Mouse (Mus musculus) T-cell, adult 66 days (primary cell): ENCODE measurements around the gene Ciapin1. TPM values are rescaled to one million over a fixed set of nuclear protein-coding genes. Genes with fewer than 3 reads are reported as not detected.

Source experiments
- total RNA-seq, 2 experiments: library from RNA; stranded (reverse); gene quantifications; 3 replicates in 1 of 2; 4 replicates in 1 of 2; pipeline ENCODE4 v1.2.4; 2023

The Ciapin1 gene
- total RNA-seq: 10 to 100 TPM; 67.1 to 71.6 TPM

GRCm38 (mm10) chr8:94837662-94838574 lies at the start of gene Ciapin1, which contains the start of gene Coq9:
TSS of gene Ciapin1 (minus strand) at chr8:94838358.
TSS of gene Coq9 (plus strand) at chr8:94838321.

GRCm38 (mm10) chr8:94876197-94876730 lies 38.1 kb upstream of the Ciapin1 start, which contains the start of gene Dok4:
TSS of gene Dok4 (minus strand) at chr8:94876330.

GRCm38 (mm10) chr8:94857346-94858173 lies 19.4 kb upstream of the Ciapin1 start, which contains the start of gene Polr2c:
TSS of gene Polr2c (plus strand) at chr8:94857450.

GRCm38 (mm10) chr8:94810153-94810552 lies 28.0 kb downstream of the Ciapin1 start, which contains the start of gene Ccl17:
TSS of gene Ccl17 (plus strand) at chr8:94810453.

GRCm38 (mm10) chr8:94771941-94772670 lies 66.1 kb downstream of the Ciapin1 start, which contains the start of gene Cx3cl1:
TSS of gene Cx3cl1 (plus strand) at chr8:94772009.

Other genes with a start within 250 kb of the Ciapin1 start
- 10 to 100 TPM; 37.8 to 40.3 TPM for gene Rspry1, start 236.4 kb downstream of the Ciapin1 start, total RNA-seq
- 10 to 100 TPM; 39.9 to 45.1 TPM for gene Fam192a, start 236.4 kb downstream of the Ciapin1 start, total RNA-seq
- 100 to 1,000 TPM; 149 TPM for gene Arl2bp, start 171.8 kb downstream of the Ciapin1 start, total RNA-seq
- not detected for gene Pllp, start 142.1 kb downstream of the Ciapin1 start, total RNA-seq
- gene Ccl22, start 92.8 kb downstream of the Ciapin1 start, total RNA-seq: not detected
- under 1 TPM in 1 of 2 experiments, not detected in 1; 0.26 TPM for gene Cx3cl1, start 66.3 kb downstream of the Ciapin1 start, total RNA-seq
- not detected for gene Ccl17, start 27.9 kb downstream of the Ciapin1 start, total RNA-seq
- gene Coq9, start within 50 bp of the Ciapin1 start, total RNA-seq: 10 to 100 TPM; 28.2 to 45.3 TPM
- gene Polr2c, start 19.1 kb upstream of the Ciapin1 start, total RNA-seq: 10 to 100 TPM; 68.0 to 85.1 TPM
- 1 to 10 TPM; 1.1 to 1.3 TPM for gene Dok4, start 38.0 kb upstream of the Ciapin1 start, total RNA-seq
- 1 to 10 TPM; 6.8 to 9.9 TPM for gene Ccdc102a, start 79.7 kb upstream of the Ciapin1 start, total RNA-seq
- gene Adgrg5, start 85.3 kb upstream of the Ciapin1 start, total RNA-seq: 10 to 100 TPM; 64.2 to 73.4 TPM
- 1 to 10 TPM; 7.3 to 9.8 TPM for gene Adgrg1, start 136.4 kb upstream of the Ciapin1 start, total RNA-seq
- gene Adgrg3, start 179.3 kb upstream of the Ciapin1 start, total RNA-seq: 1 to 10 TPM; 6.2 to 7.8 TPM
- under 1 TPM in 1 of 2 experiments, not detected in 1; 0.96 TPM for gene Drc7, start 216.7 kb upstream of the Ciapin1 start, total RNA-seq
- gene Katnb1, start 242.8 kb upstream of the Ciapin1 start, total RNA-seq: 10 to 100 TPM; 18.9 to 20.9 TPM